Mouse (Mus musculus) CD4-positive helper T cell, adult 2 months (primary cell): ENCODE data around the gene Rflnb.
"Not testable (repeated sequence)": the region's sequence is repeated elsewhere in the genome, so short reads cannot be mapped to it uniquely, and the experiment has no call there.

Experiments used
- DNase-seq: peaks from one replicate; pipeline ENCODE4 v3.0.0-alpha.2; 2012; ENCODE audit warnings: low read depth, missing footprints, low spot score

The Rflnb gene

GRCm38 (mm10) chr11:76037581-76038294 lies 10.2 kb upstream of the Rflnb start:
- DNase-seq: peak; percentile 57

DNA sequence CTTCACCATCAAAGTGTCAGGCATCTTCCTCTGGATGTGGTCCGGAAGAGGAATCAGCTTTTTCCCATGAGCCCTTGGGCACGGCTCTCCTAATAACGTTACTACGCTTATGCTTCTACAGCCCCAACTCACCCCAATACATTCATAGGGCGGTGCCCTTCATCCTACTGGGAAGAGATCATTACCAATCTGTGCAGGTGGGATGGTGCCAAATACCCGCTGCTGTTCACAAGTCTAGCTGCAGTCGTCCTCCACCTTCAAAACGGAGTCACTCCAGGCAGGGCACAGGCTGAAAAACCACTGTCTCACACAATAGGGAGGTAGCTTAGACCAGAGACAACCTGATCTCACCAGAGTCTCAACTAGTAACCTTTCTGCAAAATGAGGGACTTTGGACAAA lies 7.6 kb upstream of the Rflnb start:
- DNase-seq: no peak

DNA sequence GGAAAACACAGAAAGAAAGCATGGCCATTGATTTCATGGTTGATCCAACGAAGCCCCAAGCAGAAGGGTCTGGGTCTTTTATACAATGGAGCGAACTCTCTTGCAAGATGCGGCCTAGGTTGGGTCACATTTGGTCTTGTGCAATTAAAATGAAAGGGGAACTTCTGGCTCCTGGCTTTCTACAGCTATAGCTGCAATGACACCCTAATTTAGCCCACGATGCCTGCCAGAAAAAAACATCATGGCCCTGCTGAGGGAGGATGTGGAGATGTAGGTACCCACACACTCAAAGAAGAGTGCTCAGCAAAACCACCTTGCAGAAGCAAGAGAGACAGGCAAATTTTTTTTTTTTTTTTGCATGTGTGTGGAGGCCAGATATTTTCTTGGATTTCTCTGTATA lies 6.3 kb upstream of the Rflnb start:
- DNase-seq: no peak

GRCm38 (mm10) chr11:76033359-76033758 lies 5.8 kb upstream of the Rflnb start:
- DNase-seq: no peak

- DNase-seq: peak; percentile 20
Measured at GRCm38 (mm10) chr11:76028072-76028465, 487 bp upstream of the Rflnb start.

GRCm38 (mm10) chr11:76026527-76027138 lies 949 bp downstream of the Rflnb start:
- DNase-seq: peak; percentile 24

DNA sequence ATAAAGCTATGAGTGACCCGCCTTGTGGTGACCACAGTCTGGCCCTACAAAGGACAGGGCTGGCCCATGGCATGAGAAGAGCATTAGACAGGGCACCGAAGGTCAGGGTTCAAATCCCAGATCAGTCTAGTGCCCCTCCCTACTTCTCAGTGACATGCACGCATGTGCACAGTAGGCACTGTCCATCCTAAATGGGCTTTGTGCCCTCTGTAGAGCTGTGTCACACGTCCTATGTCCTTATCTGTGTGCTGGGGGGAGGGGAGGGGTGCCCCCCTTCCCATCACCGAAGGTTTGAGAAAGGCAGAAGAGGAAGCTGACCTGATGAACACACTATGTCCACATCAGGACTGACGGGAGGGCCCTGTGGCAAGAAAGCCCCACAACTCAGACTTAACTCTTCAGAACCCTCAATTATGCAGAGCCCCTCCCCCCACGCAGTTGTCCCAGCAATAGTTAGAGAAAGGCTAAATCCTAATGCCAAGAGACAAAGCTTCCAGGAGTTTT lies 2.5 kb downstream of the Rflnb start:
- DNase-seq: no peak

DNA sequence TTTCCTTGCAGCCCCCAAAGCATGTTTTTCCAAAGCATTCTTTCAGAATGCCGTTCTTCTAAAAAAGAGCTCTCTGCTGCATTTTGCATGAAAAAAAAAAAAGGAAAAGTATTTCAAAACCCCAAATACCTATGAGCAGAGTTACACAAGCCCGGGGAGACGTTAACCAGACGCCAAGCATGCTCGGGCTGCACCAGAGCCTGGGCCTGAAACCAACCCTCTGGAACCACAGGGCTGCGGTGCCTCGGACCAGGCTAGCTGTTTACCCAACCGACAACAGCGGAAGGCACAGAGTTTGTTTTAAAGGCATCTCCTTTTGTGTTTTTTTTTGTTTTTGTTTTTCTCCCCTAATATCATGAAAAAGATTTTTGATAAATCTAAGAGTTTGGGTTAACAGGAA lies 6.7 kb downstream of the Rflnb start:
- no peak for DNase-seq

GRCm38 (mm10) chr11:76019879-76020278 lies 7.7 kb downstream of the Rflnb start:
- DNase-seq: no peak

GRCm38 (mm10) chr11:76015814-76016213 lies 11.8 kb downstream of the Rflnb start:
- no peak for DNase-seq

GRCm38 (mm10) chr11:76015251-76015650 lies 12.3 kb downstream of the Rflnb start:
- peak; percentile 76 for DNase-seq

- no peak for DNase-seq
Measured at GRCm38 (mm10) chr11:76010838-76011624, 16.6 kb downstream of the Rflnb start.

GRCm38 (mm10) chr11:76009101-76009500 lies 18.5 kb downstream of the Rflnb start:
- DNase-seq: no peak

- DNase-seq: no peak
Measured at GRCm38 (mm10) chr11:76008162-76008561, 19.4 kb downstream of the Rflnb start.

GRCm38 (mm10) chr11:76004276-76004675 lies 23.3 kb downstream of the Rflnb start:
- not testable (repeated sequence) for DNase-seq

DNA sequence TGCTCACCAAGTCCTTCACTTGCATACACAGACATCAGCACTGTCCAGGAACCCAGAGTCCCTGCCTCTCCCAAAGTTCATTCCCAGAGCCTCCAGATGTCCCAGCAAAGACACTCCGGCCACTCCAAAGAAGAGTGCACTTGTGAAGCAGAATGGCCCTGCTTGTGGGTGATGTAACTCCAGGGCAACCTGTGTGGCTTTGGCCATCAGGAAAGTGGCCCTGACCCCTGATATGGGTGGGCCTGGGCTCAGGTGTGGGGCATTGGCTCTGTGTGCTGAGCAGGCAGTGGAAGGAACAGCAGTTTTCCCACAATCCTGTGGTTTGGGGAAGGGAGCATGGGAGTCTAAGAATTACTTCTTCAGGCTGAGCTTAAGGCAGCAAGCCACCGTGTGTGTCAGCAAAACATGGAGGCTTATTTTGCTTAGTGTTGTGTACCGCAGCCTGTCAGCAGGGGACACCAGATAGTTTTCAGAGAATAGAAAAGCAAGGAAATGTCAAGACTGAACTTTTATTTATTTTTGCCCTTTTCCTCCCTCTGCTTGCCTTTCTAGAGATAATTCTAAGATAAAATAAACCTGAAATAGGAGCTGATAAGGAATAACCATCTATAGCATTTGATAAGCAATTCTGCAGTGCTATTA lies 26.2 kb downstream of the Rflnb start:
- DNase-seq: no peak

DNA sequence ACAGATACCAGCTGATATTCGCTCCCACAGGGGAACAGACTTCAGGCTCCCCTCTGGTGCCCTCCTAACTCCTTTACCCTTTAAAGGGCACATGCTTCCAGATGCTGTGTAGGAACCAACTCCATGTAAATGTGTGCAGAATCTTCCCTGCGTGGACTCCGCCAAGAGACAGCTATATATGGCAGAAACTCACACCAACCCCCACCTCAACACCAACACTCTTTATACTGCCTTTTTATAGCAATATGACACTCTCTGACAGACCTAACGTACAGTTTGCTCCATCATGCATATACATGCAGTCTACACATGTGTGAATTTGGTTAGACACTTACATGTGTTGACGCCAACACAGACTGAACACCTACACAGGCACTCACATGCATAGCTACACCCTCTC lies 26.9 kb downstream of the Rflnb start:
- no peak for DNase-seq

GRCm38 (mm10) chr11:75999440-76000155 lies 28.0 kb downstream of the Rflnb start, which contains the start of gene 1700016K19Rik:
TSS of gene 1700016K19Rik (plus strand) at chr11:75999912.
- DNase-seq: peak; percentile 90

- no peak for DNase-seq
Measured at GRCm38 (mm10) chr11:75994357-75994756, 33.2 kb downstream of the Rflnb start.

DNA sequence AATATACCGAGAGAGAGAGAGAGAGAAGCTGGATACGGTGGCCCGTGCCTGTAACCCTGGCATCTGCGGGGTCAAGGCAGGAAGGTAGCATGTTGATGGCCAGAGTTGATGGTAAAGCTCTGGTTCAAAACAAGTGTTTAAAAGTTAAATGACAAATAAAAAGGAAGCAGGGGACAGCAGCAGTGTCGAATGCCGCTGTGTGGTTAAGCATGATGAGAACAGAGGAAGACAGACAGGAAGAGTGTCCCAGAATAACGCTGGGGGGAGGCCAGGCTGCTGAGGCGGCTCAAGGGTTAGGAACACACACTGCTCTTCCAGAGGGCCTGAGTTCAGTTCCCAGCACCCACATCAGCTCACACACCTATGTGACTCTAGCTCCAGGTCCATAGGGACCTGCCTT lies 35.1 kb downstream of the Rflnb start:
- no peak for DNase-seq

DNA sequence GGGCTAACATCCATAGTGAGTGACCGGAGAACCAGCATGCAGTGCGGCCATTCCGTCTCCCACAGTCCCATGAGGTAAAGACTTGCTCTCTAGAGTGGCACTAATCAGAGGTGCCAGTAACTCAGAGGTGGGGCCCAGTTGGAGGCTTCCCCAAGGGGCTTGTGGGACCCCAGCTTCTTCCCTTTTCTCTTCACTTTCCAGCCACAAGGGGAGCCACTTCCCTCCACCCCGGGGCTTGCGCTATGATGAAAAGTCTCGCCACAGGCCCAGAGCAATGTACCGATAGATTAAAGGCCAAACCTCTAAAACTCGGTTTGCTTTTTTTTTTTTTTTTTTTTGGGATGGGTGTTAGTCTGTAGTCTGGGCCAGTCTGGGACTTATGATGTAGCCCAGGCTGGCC lies 35.7 kb downstream of the Rflnb start:
- no peak for DNase-seq
